Mouse (Mus musculus): ENCODE measurements at regions not wholly inside any gene's neighbourhood (a gene's known extent, or its start where the extent isn't known, plus 50 kb on each side); places are given as distances from the start of the nearest gene placed in this dataset.

DNA sequence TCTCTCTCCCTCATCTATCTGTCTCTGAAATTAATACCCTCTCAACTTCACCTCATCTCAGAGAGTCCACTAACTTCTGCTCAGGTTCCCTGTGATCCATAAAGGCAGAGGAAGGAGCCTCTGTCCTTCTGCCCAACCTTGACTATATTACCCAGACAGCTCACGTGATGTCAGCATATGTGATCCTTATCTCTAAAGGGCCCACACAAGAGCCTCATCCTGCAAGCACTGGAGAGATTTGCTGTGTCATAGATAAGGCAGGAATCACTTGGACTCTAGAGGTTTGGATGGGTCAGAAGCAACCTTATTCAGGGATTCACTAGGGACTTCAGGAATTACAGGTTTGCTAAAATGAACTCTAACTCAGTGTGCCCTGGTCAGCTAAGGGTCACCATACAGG, 315.3 kb upstream of the Kdm8 start:
- Histone ChIP-seq H3K27ac (no peak overlapping the region), H3K4me3 (no peak overlapping the region), H3K9me3 (replicated peaks) (no peaks in the 10 kb centered on the region), H3K27me3 (ENCODE audit: low read depth, poor library complexity, severe bottlenecking) (no peaks in the 10 kb centered on the region), H3K4me1 (no peaks in the 10 kb centered on the region), H3K36me3 (no peaks in the 10 kb centered on the region)
- WGBS = 64% methylated on average over 1 of the region's 1 CpGs
- no peak for DNase-seq (ENCODE audit: low spot score)

DNA sequence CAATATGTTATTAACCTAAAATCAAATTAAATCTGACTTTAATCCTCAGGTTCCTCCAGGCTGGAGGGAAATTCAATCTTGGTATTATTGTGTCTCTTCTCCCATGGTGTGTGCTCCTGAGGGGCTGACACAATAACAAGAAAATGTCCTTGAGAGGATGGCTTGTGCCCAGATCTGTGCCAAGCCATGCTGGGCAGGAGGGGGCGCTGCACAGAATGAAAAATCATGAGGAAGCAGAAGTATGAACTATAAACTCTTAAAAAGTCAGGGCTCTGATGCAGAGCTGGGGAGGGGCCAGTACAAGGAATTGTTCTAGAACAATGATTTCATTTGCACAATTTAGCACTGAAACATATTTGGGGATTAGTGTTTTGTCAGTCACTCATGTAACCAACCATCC, 312.5 kb upstream of the Kdm8 start:
- H3K27ac ChIP-seq = no peak overlapping the region
- no peaks in the 10 kb centered on the region for H3K36me3 ChIP-seq
- H3K4me3 ChIP-seq = no peak overlapping the region
- H3K4me1 ChIP-seq = no peaks in the 10 kb centered on the region
- no peak for DNase-seq (ENCODE audit: low spot score)
- WGBS = 83% methylated on average over 1 of the region's 1 CpGs
- H3K27me3 ChIP-seq (ENCODE audit: low read depth, poor library complexity, severe bottlenecking) = no peaks in the 10 kb centered on the region
- no peaks in the 10 kb centered on the region for H3K9me3 ChIP-seq (replicated peaks)

DNA sequence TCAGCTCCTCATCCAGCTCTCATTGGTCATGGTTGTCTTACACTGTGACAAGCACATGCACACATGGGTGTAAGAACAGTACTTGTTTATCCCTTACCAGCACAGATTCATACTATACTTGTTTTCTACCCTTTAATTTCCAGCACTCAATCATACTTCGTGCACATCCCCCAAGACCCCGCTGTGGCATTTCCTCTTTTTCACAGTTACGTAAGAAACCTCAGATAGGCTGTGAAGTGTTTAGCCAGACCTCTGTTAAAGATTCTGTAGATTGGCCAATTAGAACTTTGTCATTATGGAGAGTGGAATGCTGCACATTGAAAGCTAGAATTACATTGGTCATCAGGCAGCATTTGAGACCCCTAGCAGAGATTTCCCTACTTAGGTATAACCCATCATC, 305.9 kb upstream of the Kdm8 start:
- Histone ChIP-seq H3K36me3 (no peaks in the 10 kb centered on the region), H3K27ac (no peak overlapping the region), H3K27me3 (ENCODE audit: low read depth, poor library complexity, severe bottlenecking) (no peaks in the 10 kb centered on the region), H3K9me3 (replicated peaks) (no peaks in the 10 kb centered on the region), H3K4me3 (no peak overlapping the region), H3K4me1 (peaks cover 9% of the 10 kb centered on the region)
- DNase-seq (ENCODE audit: low spot score) = no peak
- 85% methylated on average over 3 of the region's 3 CpGs for WGBS

GRCm38 (mm10) chr7:125139196-125139595, 305.3 kb upstream of the Kdm8 start:
- 92% methylated on average over 2 of the region's 2 CpGs for WGBS
- H3K27me3 ChIP-seq (ENCODE audit: low read depth, poor library complexity, severe bottlenecking) = no peaks in the 10 kb centered on the region
- H3K36me3 ChIP-seq = no peaks in the 10 kb centered on the region
- H3K9me3 ChIP-seq (replicated peaks) = no peaks in the 10 kb centered on the region
- no peak for DNase-seq (ENCODE audit: low spot score)
- H3K4me1 ChIP-seq = peaks cover 9% of the 10 kb centered on the region
- no peak overlapping the region for H3K27ac ChIP-seq
- no peak overlapping the region for H3K4me3 ChIP-seq

GRCm38 (mm10) chr7:125140854-125141253, 303.6 kb upstream of the Kdm8 start:
- Histone ChIP-seq H3K27me3 (ENCODE audit: low read depth, poor library complexity, severe bottlenecking) (no peaks in the 10 kb centered on the region), H3K27ac (no peak overlapping the region), H3K9me3 (replicated peaks) (no peaks in the 10 kb centered on the region), H3K4me1 (peaks cover 16% of the 10 kb centered on the region), H3K36me3 (no peaks in the 10 kb centered on the region), H3K4me3 (no peak overlapping the region)
- DNase-seq (ENCODE audit: low spot score) = no peak
- WGBS = 27% methylated on average over 3 of the region's 3 CpGs

GRCm38 (mm10) chr7:125141864-125142263, 302.6 kb upstream of the Kdm8 start:
- no peaks in the 10 kb centered on the region for H3K36me3 ChIP-seq
- no peak overlapping the region for H3K27ac ChIP-seq
- DNase-seq (ENCODE audit: low spot score) = no peak
- H3K9me3 ChIP-seq (replicated peaks) = no peaks in the 10 kb centered on the region
- WGBS = 90% methylated on average over 1 of the region's 1 CpGs
- no peak overlapping the region for H3K4me3 ChIP-seq
- H3K27me3 ChIP-seq (ENCODE audit: low read depth, poor library complexity, severe bottlenecking) = no peaks in the 10 kb centered on the region
- H3K4me1 ChIP-seq = peaks cover 18% of the 10 kb centered on the region

DNA sequence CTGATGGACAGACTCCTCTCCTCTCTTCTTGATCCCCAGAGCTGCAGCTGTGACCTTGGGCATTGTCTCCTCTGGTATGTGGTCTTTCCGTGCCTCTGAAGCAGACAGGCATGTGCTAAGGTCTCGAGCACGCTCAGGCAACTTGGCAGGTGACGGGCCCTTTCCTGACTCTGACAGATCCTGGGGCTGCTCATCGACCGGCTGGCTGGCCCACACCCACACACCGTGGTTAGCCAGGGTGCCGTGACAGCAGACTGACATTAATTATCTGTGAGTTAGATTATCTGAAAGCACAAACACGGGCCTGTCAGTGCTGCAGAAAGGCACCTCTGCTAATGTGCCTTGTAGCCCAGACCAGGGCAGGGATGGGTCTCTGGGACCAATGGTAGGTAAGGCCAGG, 298.5 kb upstream of the Kdm8 start:
- H3K27ac ChIP-seq = no peak overlapping the region
- no peaks in the 10 kb centered on the region for H3K27me3 ChIP-seq (ENCODE audit: low read depth, poor library complexity, severe bottlenecking)
- H3K36me3 ChIP-seq = no peaks in the 10 kb centered on the region
- DNase-seq (ENCODE audit: low spot score) = no peak
- H3K4me1 ChIP-seq = peaks cover 14% of the 10 kb centered on the region; the same call in 1 of the 2 replicates
- no peak overlapping the region for H3K4me3 ChIP-seq
- WGBS = 56% methylated on average over 9 of the region's 9 CpGs
- no peaks in the 10 kb centered on the region for H3K9me3 ChIP-seq (replicated peaks)

- DNase-seq (ENCODE audit: low spot score) = no peak
- no peaks in the 10 kb centered on the region for H3K36me3 ChIP-seq
- peaks cover 10% of the 10 kb centered on the region; the same call in 1 of the 2 replicates for H3K4me1 ChIP-seq
- no peak overlapping the region for H3K4me3 ChIP-seq
- H3K27ac ChIP-seq = no peak overlapping the region
- no peaks in the 10 kb centered on the region for H3K27me3 ChIP-seq (ENCODE audit: low read depth, poor library complexity, severe bottlenecking)
- WGBS = 96% methylated on average over 2 of the region's 2 CpGs
- no peaks in the 10 kb centered on the region for H3K9me3 ChIP-seq (replicated peaks)
Observed at GRCm38 (mm10) chr7:125149151-125149550, 295.3 kb upstream of the Kdm8 start.

DNA sequence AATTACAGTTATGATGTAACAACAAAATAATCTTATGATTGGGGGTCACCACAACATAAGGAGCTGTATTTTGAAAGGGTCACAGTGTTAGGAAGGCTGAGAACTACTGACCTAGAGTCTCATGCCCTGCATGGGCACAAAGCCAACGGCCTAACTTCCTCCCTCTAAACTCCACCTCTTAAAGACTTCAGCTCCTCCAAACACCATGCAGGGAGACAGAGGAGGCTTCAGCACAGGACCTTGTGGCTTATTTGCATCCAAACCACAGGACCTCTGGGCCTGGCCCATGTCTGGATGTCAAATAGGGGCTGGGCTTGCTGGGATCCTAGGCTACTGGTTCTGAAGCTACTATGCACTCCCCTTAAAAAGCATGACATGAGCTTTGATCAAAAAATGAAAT, 294.7 kb upstream of the Kdm8 start:
- H3K4me3 ChIP-seq = no peak overlapping the region
- no peak overlapping the region for H3K27ac ChIP-seq
- H3K36me3 ChIP-seq = no peaks in the 10 kb centered on the region
- peaks cover 6% of the 10 kb centered on the region for H3K4me1 ChIP-seq
- H3K27me3 ChIP-seq (ENCODE audit: low read depth, poor library complexity, severe bottlenecking) = no peaks in the 10 kb centered on the region
- DNase-seq (ENCODE audit: low spot score) = no peak
- no peaks in the 10 kb centered on the region for H3K9me3 ChIP-seq (replicated peaks)
- 81% methylated on average over 1 of the region's 1 CpGs for WGBS

DNA sequence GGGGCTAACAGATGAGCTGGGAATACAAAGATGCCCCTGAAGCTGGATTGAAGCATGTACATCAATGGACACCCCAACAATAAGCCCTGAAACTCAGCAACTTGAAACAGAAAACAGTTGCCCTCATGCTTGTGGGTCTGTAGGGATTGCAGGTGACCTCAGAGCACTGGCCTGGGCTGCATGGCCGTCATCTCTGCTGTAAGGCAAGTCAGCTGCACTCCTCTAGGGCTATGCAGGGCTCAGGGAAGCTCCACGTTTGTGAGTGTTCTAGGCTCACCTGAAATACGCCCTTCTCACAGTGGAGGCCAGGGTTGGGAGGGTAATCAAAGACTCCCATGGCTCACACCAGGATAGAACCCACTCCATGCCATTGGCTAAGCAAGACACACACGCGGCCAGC, 292.2 kb upstream of the Kdm8 start:
- H3K27ac ChIP-seq = no peak overlapping the region
- H3K4me3 ChIP-seq = no peak overlapping the region
- no peaks in the 10 kb centered on the region for H3K9me3 ChIP-seq (replicated peaks)
- 79% methylated on average over 5 of the region's 5 CpGs for WGBS
- peaks cover 10% of the 10 kb centered on the region for H3K4me1 ChIP-seq
- no peaks in the 10 kb centered on the region for H3K27me3 ChIP-seq (ENCODE audit: low read depth, poor library complexity, severe bottlenecking)
- no peak for DNase-seq (ENCODE audit: low spot score)
- no peaks in the 10 kb centered on the region for H3K36me3 ChIP-seq

DNA sequence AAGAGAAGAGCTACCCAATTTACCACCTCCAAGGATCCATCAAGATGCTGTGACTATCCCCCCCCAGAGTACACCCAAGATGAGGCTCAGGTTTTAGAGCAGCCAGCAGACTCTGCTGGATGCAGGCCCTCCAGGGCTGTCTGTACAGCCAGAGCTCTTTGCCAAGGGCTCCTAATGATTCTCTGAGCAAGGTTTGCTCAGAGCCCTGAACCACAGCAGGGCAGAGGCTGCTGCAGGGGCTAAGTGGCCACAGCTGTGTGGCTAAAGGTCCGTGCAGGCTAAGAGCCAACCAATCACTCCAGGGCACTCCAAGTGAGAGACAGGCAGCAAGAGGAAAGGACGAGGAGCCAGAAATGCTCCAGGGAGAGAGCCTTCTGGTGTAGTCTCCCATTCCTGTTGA, 289.2 kb upstream of the Kdm8 start:
- no peaks in the 10 kb centered on the region for H3K36me3 ChIP-seq
- no peak for DNase-seq (ENCODE audit: low spot score)
- H3K27me3 ChIP-seq (ENCODE audit: low read depth, poor library complexity, severe bottlenecking) = no peaks in the 10 kb centered on the region
- H3K4me3 ChIP-seq = no peak overlapping the region
- H3K27ac ChIP-seq = 0 out of 2 replicates have a peak overlapping the region, but pooled peaks have one; percentile 48
- no peaks in the 10 kb centered on the region for H3K9me3 ChIP-seq (replicated peaks)
- peaks cover 10% of the 10 kb centered on the region for H3K4me1 ChIP-seq
- 31% methylated on average over 2 of the region's 2 CpGs for WGBS

DNA sequence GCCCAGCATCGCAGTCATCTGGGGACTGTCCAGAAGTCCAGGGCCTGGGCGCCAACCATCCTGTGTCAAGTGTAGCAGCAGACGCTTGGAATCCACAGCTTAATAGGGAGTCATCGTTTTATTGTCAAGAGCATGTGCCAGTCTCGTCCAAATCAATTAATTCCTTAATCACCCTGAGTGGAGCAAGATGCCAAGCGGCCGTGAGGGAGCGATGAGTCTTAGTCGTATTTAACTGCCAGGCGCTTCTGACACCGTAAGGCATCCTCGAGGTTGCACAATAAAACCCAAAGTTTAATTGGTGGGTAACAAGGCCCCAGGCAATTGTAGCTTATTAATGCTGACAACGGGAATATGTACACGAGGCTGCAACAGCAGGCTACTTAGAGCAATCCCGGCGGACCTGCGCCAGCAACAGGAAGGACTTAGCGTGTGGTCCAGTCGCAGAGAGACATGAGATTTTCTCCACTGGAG, 277.6 kb upstream of the Kdm8 start:
- Histone ChIP-seq H3K27me3 (ENCODE audit: low read depth, poor library complexity, severe bottlenecking) (no peaks in the 10 kb centered on the region), H3K4me3 (no peak overlapping the region), H3K4me1 (no peaks in the 10 kb centered on the region), H3K36me3 (no peaks in the 10 kb centered on the region), H3K27ac (no peak overlapping the region), H3K9me3 (replicated peaks) (no peaks in the 10 kb centered on the region)
- no peak for DNase-seq (ENCODE audit: low spot score)
- 87% methylated on average over 19 of the region's 19 CpGs for WGBS

- H3K27me3 ChIP-seq (ENCODE audit: low read depth, poor library complexity, severe bottlenecking) = no peaks in the 10 kb centered on the region
- H3K4me3 ChIP-seq = no peak overlapping the region
- no peaks in the 10 kb centered on the region for H3K9me3 ChIP-seq (replicated peaks)
- DNase-seq (ENCODE audit: low spot score) = no peak
- H3K27ac ChIP-seq = no peak overlapping the region
- 85% methylated on average over 4 of the region's 4 CpGs for WGBS
- no peaks in the 10 kb centered on the region for H3K4me1 ChIP-seq
- H3K36me3 ChIP-seq = no peaks in the 10 kb centered on the region
Observed at GRCm38 (mm10) chr7:125167666-125168065, 276.8 kb upstream of the Kdm8 start.

DNA sequence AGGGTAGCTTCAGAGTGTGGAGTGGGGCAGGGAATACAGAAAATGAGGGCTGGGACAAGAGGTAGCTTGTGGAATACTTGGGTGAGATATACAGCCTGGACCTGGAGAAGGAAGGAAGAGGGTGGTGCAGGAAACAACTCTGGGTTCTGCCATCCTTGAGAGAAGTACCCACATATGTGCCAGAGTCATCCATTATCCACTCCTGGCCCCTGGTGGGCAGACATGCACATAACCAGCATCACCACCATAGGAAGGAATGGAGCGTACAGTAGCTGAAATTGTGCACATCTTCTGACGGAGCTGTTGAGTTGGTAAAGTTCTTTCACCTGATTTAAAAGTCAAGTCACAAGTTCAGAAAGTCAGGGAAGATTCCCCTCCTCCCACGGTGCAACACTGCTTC, 262.9 kb upstream of the Kdm8 start:
- Histone ChIP-seq H3K4me1 (no peaks in the 10 kb centered on the region), H3K4me3 (no peak overlapping the region), H3K36me3 (no peaks in the 10 kb centered on the region), H3K9me3 (replicated peaks) (no peaks in the 10 kb centered on the region), H3K27ac (no peak overlapping the region), H3K27me3 (ENCODE audit: low read depth, poor library complexity, severe bottlenecking) (no peaks in the 10 kb centered on the region)
- DNase-seq (ENCODE audit: low spot score) = no peak
- WGBS = 93% methylated on average over 3 of the region's 3 CpGs

Data from limb, embryonic 10.5 days (tissue).